Mouse (Mus musculus): ENCODE data around the gene C2. TPM values are rescaled to one million over a fixed set of nuclear protein-coding genes. Genes with fewer than 3 reads are reported as not detected.

C2 gene
- polyA plus RNA-seq (2015; fragmentation: Nextera tagmentation; extraction: Ambion mirVana), result 4.2 and 4.8 TPM in 2 replicates

GRCm38 (mm10) chr17:34898160-34898586, at the start of gene C2, which contains the start of gene Ehmt2:
C2 (minus strand) TSS chr17:34898265.
Ehmt2 (plus strand) TSS chr17:34898469.

GRCm38 (mm10) chr17:34931061-34931734, 33.1 kb upstream of the C2 start, which contains the start of gene Neu1:
Neu1 (plus strand) TSS chr17:34931253.

GRCm38 (mm10) chr17:34913930-34914665, 16.0 kb upstream of the C2 start, which contains the start of gene Slc44a4:
Slc44a4 (plus strand) TSS chr17:34914466.

GRCm38 (mm10) chr17:34881683-34882310, 16.3 kb downstream of the C2 start, which contains the start of gene Gm20547:
Gm20547 (minus strand) TSS chr17:34882042.

DNA sequence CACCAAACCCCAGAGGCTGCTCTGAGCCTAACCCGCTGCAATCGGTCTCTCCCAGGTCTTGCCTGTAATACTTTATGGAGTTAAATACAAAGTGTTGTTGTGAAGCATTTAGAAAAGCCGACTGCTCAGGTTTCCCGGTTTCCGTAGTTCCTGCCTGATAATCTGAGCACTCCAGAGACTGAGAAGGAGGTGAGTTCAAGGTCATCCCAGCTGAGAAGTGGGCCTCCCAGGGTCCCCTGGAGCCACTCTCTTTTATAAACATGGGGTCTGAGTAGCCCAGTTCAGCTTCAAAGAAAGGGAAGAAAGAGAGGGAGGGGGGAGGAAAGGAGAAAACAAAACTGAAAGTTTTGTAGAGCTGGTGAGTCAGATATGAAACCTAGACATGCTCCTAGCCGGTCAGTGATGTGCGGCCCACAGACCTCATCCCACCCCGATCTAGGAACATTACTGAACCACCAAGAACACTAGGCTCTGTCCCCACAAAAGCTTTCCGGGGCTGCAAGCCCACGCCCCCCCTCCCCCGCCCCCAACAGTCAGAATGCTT, 18.7 kb downstream of the C2 start, which contains the start of gene Zbtb12:
TSS of gene Zbtb12 (plus strand) at position 148 of the 544 bp plus-strand sequence.

GRCm38 (mm10) chr17:34862416-34863081, 35.5 kb downstream of the C2 start, which contains the start of gene Cfb:
Cfb (minus strand) TSS chr17:34862518.

DNA sequence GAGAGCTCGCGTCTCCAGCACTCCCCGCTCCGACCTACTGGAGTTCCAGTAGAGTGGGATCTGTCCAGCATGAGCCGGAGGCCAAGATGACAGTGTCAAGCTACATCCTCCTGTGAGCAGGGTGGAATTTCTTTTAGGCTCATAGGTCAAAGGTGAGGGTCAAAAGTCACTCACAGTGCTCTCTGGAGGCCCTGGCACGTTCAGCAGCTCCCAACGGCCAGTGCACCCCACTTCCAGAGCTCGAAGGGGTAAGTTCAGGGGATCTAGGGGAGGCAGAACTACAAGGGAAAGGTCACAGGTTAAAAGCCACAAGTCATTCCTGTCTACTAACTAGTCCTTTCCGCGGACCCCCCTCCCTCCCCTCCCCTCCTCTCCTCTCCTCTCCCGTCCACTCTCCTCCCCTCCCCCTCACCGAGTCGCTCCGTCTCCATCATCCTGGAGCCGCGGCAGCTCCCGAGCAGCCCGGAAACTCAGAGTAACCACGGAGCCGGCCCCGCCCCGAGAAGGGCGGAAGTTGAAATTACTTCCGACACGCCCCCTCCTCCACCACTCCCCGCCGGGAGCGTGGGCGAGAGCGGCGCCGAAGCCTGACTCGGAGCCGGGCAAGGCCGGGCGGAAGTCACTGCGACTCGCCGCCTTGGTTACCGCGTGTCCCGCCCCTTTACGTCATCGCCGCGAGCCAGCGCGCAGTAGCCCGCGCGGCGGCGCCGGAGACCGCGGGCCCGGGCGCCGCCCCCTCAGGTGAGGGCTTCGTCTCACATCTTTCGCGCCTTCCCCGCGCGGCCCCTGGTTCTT, 48.1 kb downstream of the C2 start, which contains the start of the genes Skiv2l and Nelfe:
TSS of gene Skiv2l (minus strand) at position 489 of the 795 bp plus-strand sequence.
TSS of gene Nelfe (plus strand) at position 670 of the 795 bp plus-strand sequence.

DNA sequence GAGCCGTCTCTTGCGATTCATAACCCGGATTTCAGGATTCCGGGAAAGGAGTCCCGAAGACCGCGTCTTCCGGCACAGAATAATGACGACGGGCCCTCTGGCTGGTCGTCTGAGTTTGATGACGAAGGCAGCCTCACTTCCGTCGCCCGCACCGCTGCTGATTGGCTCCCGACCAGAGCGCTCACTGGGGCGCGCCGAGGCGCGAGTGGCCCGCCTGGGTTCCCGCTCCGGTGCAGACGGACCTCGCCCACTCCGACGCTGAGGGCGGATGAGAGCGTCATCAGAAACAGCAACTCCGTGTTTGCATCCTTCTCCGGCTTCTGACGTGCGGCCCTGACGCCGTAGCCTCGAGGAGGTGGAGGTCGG, 61.2 kb downstream of the C2 start, which contains the start of the genes Stk19 and Dxo:
TSS of gene Stk19 (minus strand) at position 90 of the 366 bp plus-strand sequence.
TSS of gene Dxo (plus strand) at position 164 of the 366 bp plus-strand sequence.

Small RNAs within 50 kb of the gene (microRNA-seq; reads per million reads assigned to microRNA genes)
- gene Mir6970, result not detected
- gene Mir6971, result 3.5 reads per million, percentile 3 among the genes with 10 or more reads in this experiment
- gene Mir6972, result not detected

Other genes with a start within 250 kb of the C2 start
- gene Tnxb, start 227.7 kb downstream of the C2 start, polyA plus RNA-seq (2015; fragmentation: Nextera tagmentation; extraction: Ambion mirVana), result 0.84 and 1.1 TPM in 2 replicates
- gene C4b, start 154.4 kb downstream of the C2 start, polyA plus RNA-seq (2015; fragmentation: Nextera tagmentation; extraction: Ambion mirVana), result 2.0 and 2.5 TPM in 2 replicates
- not detected in 2 replicates for gene Cyp21a1, start 93.7 kb downstream of the C2 start, polyA plus RNA-seq (2015; fragmentation: Nextera tagmentation; extraction: Ambion mirVana)
- 39.4 and 46.3 TPM in 2 replicates for gene Stk19, start 61.3 kb downstream of the C2 start, polyA plus RNA-seq (2015; fragmentation: Nextera tagmentation; extraction: Ambion mirVana)
- gene Dxo, start 61.2 kb downstream of the C2 start, polyA plus RNA-seq (2015; fragmentation: Nextera tagmentation; extraction: Ambion mirVana), result 40.6 and 50.7 TPM in 2 replicates
- 39.3 and 47.4 TPM in 2 replicates for gene Skiv2l, start 48.1 kb downstream of the C2 start, polyA plus RNA-seq (2015; fragmentation: Nextera tagmentation; extraction: Ambion mirVana)
- 57.6 and 63.6 TPM in 2 replicates for gene Nelfe, start 47.9 kb downstream of the C2 start, polyA plus RNA-seq (2015; fragmentation: Nextera tagmentation; extraction: Ambion mirVana)
- 1.4 and 1.6 TPM in 2 replicates for gene Cfb, start 35.7 kb downstream of the C2 start, polyA plus RNA-seq (2015; fragmentation: Nextera tagmentation; extraction: Ambion mirVana)
- 6.0 and 6.9 TPM in 2 replicates for gene Zbtb12, start 18.8 kb downstream of the C2 start, polyA plus RNA-seq (2015; fragmentation: Nextera tagmentation; extraction: Ambion mirVana)
- gene Gm20547, start 16.2 kb downstream of the C2 start, polyA plus RNA-seq (2015; fragmentation: Nextera tagmentation; extraction: Ambion mirVana), result not detected in 2 replicates
- 59.7 and 73.8 TPM in 2 replicates for gene Ehmt2, start 204 bp upstream of the C2 start, polyA plus RNA-seq (2015; fragmentation: Nextera tagmentation; extraction: Ambion mirVana)
- 0.10 TPM in 1 of 2 replicates, not detected in the other for gene Slc44a4, start 16.2 kb upstream of the C2 start, polyA plus RNA-seq (2015; fragmentation: Nextera tagmentation; extraction: Ambion mirVana)
- 40.7 and 44.0 TPM in 2 replicates for gene Neu1, start 33.0 kb upstream of the C2 start, polyA plus RNA-seq (2015; fragmentation: Nextera tagmentation; extraction: Ambion mirVana)
- 0.79 and 1.4 TPM in 2 replicates for gene Hspa1b, start 61.0 kb upstream of the C2 start, polyA plus RNA-seq (2015; fragmentation: Nextera tagmentation; extraction: Ambion mirVana)
- not detected in 2 replicates for gene Gm20481, start 71.6 kb upstream of the C2 start, polyA plus RNA-seq (2015; fragmentation: Nextera tagmentation; extraction: Ambion mirVana)
- 13.8 and 15.5 TPM in 2 replicates for gene Hspa1a, start 73.9 kb upstream of the C2 start, polyA plus RNA-seq (2015; fragmentation: Nextera tagmentation; extraction: Ambion mirVana)
- 0.58 and 0.76 TPM in 2 replicates for gene Hspa1l, start 74.4 kb upstream of the C2 start, polyA plus RNA-seq (2015; fragmentation: Nextera tagmentation; extraction: Ambion mirVana)
- 88.6 and 94.3 TPM in 2 replicates for gene Lsm2, start 83.6 kb upstream of the C2 start, polyA plus RNA-seq (2015; fragmentation: Nextera tagmentation; extraction: Ambion mirVana)
- 38.5 and 45.0 TPM in 2 replicates for gene Vars, start 102.7 kb upstream of the C2 start, polyA plus RNA-seq (2015; fragmentation: Nextera tagmentation; extraction: Ambion mirVana)
- gene Vwa7, start 118.3 kb upstream of the C2 start, polyA plus RNA-seq (2015; fragmentation: Nextera tagmentation; extraction: Ambion mirVana), result 0.25 and 0.59 TPM in 2 replicates
- 3.2 and 4.4 TPM in 2 replicates for gene Sapcd1, start 129.8 kb upstream of the C2 start, polyA plus RNA-seq (2015; fragmentation: Nextera tagmentation; extraction: Ambion mirVana)
- 1.6 and 2.0 TPM in 2 replicates for gene Msh5, start 148.5 kb upstream of the C2 start, polyA plus RNA-seq (2015; fragmentation: Nextera tagmentation; extraction: Ambion mirVana)
- 72.4 and 75.0 TPM in 2 replicates for gene Clic1, start 151.7 kb upstream of the C2 start, polyA plus RNA-seq (2015; fragmentation: Nextera tagmentation; extraction: Ambion mirVana)
- 173 and 187 TPM in 2 replicates for gene Ddah2, start 160.8 kb upstream of the C2 start, polyA plus RNA-seq (2015; fragmentation: Nextera tagmentation; extraction: Ambion mirVana)
- gene Ly6g6c, start 167.1 kb upstream of the C2 start, polyA plus RNA-seq (2015; fragmentation: Nextera tagmentation; extraction: Ambion mirVana), result not detected in 2 replicates
- gene Mpig6b, start 167.9 kb upstream of the C2 start, polyA plus RNA-seq (2015; fragmentation: Nextera tagmentation; extraction: Ambion mirVana), result 0.19 and 0.22 TPM in 2 replicates
- gene Ly6g6e, start 178.6 kb upstream of the C2 start, polyA plus RNA-seq (2015; fragmentation: Nextera tagmentation; extraction: Ambion mirVana), result 0.52 and 1.2 TPM in 2 replicates
- gene Ly6g6d, start 179.8 kb upstream of the C2 start, polyA plus RNA-seq (2015; fragmentation: Nextera tagmentation; extraction: Ambion mirVana), result 0.81 and 1.9 TPM in 2 replicates
- 0.31 TPM in 1 of 2 replicates, not detected in the other for gene Ly6g6f, start 187.3 kb upstream of the C2 start, polyA plus RNA-seq (2015; fragmentation: Nextera tagmentation; extraction: Ambion mirVana)
- gene Abhd16a, start 191.0 kb upstream of the C2 start, polyA plus RNA-seq (2015; fragmentation: Nextera tagmentation; extraction: Ambion mirVana), result 114 and 120 TPM in 2 replicates
- gene Ly6g5c, start 210.0 kb upstream of the C2 start, polyA plus RNA-seq (2015; fragmentation: Nextera tagmentation; extraction: Ambion mirVana), result not detected in 2 replicates
- gene Ly6g5b, start 217.2 kb upstream of the C2 start, polyA plus RNA-seq (2015; fragmentation: Nextera tagmentation; extraction: Ambion mirVana), result 0.48 and 0.59 TPM in 2 replicates
- gene Gpank1, start 223.2 kb upstream of the C2 start, polyA plus RNA-seq (2015; fragmentation: Nextera tagmentation; extraction: Ambion mirVana), result 15.3 and 17.2 TPM in 2 replicates
- gene Csnk2b, start 223.8 kb upstream of the C2 start, polyA plus RNA-seq (2015; fragmentation: Nextera tagmentation; extraction: Ambion mirVana), result 377 and 395 TPM in 2 replicates
- gene D17H6S53E, start 228.1 kb upstream of the C2 start, polyA plus RNA-seq (2015; fragmentation: Nextera tagmentation; extraction: Ambion mirVana), result 9.6 and 11.8 TPM in 2 replicates
- 0.21 TPM in 1 of 2 replicates, not detected in the other for gene Apom, start 233.8 kb upstream of the C2 start, polyA plus RNA-seq (2015; fragmentation: Nextera tagmentation; extraction: Ambion mirVana)
- 51.1 and 58.5 TPM in 2 replicates for gene Bag6, start 236.9 kb upstream of the C2 start, polyA plus RNA-seq (2015; fragmentation: Nextera tagmentation; extraction: Ambion mirVana)

All from neural tube, postnatal 0 days (tissue).